Mouse (Mus musculus): ENCODE data around the gene 4933400A11Rik. TPM values are rescaled to one million over a fixed set of nuclear protein-coding genes. Genes with fewer than 3 reads are reported as not detected.

Gene 4933400A11Rik
- polyA plus RNA-seq, 1 experiment from 2014 or later, result not detected

- no peaks in the 10 kb centered on the region for H3K9me3 ChIP-seq (replicated peaks; ENCODE audit: low read length)
- no peak overlapping the region for H3K27ac ChIP-seq
- 90% methylated on average over 3 of the region's 3 CpGs for WGBS
- no peak overlapping the region for H3K4me3 ChIP-seq (replicated peaks; ENCODE audit: low read depth, low read length)
- no peak overlapping the region for H3K9ac ChIP-seq (ENCODE audit: low read depth, low read length)
- TF ChIP-seq CTCF (IDR thresholded peaks at IDR 0.05; ENCODE audit: low read depth), result no peak
- H3K4me1 ChIP-seq (replicated peaks; ENCODE audit: insufficient read depth, low read length), result no peaks in the 10 kb centered on the region
- no peak for ATAC-seq (replicated peaks; ENCODE audit: low FRiP score, low read depth)
- H3K36me3 ChIP-seq (ENCODE audit: insufficient read depth, low read length), result no peaks in the 10 kb centered on the region
- no peak for DNase-seq (ENCODE audit: low spot score)
- H3K4me2 ChIP-seq (ENCODE audit: low read length), result no peak overlapping the region
- no peaks in the 10 kb centered on the region for H3K27me3 ChIP-seq (ENCODE audit: insufficient read depth, low read length)
Measured at GRCm38 (mm10) chrX:169807744-169808143, 28.3 kb upstream of the 4933400A11Rik start.

GRCm38 (mm10) chrX:169805791-169806190 lies 26.4 kb upstream of the 4933400A11Rik start:
- H3K4me1 ChIP-seq (replicated peaks; ENCODE audit: insufficient read depth, low read length), result no peaks in the 10 kb centered on the region
- no peaks in the 10 kb centered on the region for H3K9me3 ChIP-seq (replicated peaks; ENCODE audit: low read length)
- H3K27me3 ChIP-seq (ENCODE audit: insufficient read depth, low read length), result no peaks in the 10 kb centered on the region
- no peaks in the 10 kb centered on the region for H3K36me3 ChIP-seq (ENCODE audit: insufficient read depth, low read length)
- no peak overlapping the region for H3K4me3 ChIP-seq (replicated peaks; ENCODE audit: low read depth, low read length)
- no peak overlapping the region for H3K9ac ChIP-seq (ENCODE audit: low read depth, low read length)
- no peak overlapping the region for H3K4me2 ChIP-seq (ENCODE audit: low read length)
- ATAC-seq (replicated peaks; ENCODE audit: low FRiP score, low read depth), result no peak
- TF ChIP-seq CTCF (IDR thresholded peaks at IDR 0.05; ENCODE audit: low read depth), result no peak
- no peak overlapping the region for H3K27ac ChIP-seq
- no peak for DNase-seq (ENCODE audit: low spot score)
- WGBS, result 63% methylated on average over 5 of the region's 5 CpGs

GRCm38 (mm10) chrX:169800238-169800637 lies 20.8 kb upstream of the 4933400A11Rik start:
- no peak for TF ChIP-seq CTCF (IDR thresholded peaks at IDR 0.05; ENCODE audit: low read depth)
- ATAC-seq (replicated peaks; ENCODE audit: low FRiP score, low read depth), result no peak
- Histone ChIP-seq H3K27me3 (ENCODE audit: insufficient read depth, low read length) (no peaks in the 10 kb centered on the region), H3K4me3 (replicated peaks; ENCODE audit: low read depth, low read length) (no peak overlapping the region), H3K9ac (ENCODE audit: low read depth, low read length) (no peak overlapping the region), H3K9me3 (replicated peaks; ENCODE audit: low read length) (no peaks in the 10 kb centered on the region), H3K4me2 (ENCODE audit: low read length) (no peak overlapping the region), H3K4me1 (replicated peaks; ENCODE audit: insufficient read depth, low read length) (no peaks in the 10 kb centered on the region), H3K36me3 (ENCODE audit: insufficient read depth, low read length) (no peaks in the 10 kb centered on the region), H3K27ac (no peak overlapping the region)
- no peak for DNase-seq (ENCODE audit: low spot score)
- WGBS, result 49% methylated on average over 4 of the region's 4 CpGs

GRCm38 (mm10) chrX:169798987-169799680 lies 19.7 kb upstream of the 4933400A11Rik start:
- H3K27me3 ChIP-seq (ENCODE audit: insufficient read depth, low read length), result no peaks in the 10 kb centered on the region
- no peak overlapping the region for H3K27ac ChIP-seq
- H3K4me1 ChIP-seq (replicated peaks; ENCODE audit: insufficient read depth, low read length), result no peaks in the 10 kb centered on the region
- no peaks in the 10 kb centered on the region for H3K36me3 ChIP-seq (ENCODE audit: insufficient read depth, low read length)
- no peaks in the 10 kb centered on the region for H3K9me3 ChIP-seq (replicated peaks; ENCODE audit: low read length)
- DNase-seq (ENCODE audit: low spot score) (peak; percentile 61), ATAC-seq (replicated peaks; ENCODE audit: low FRiP score, low read depth) (no peak)
- TF ChIP-seq CTCF (IDR thresholded peaks at IDR 0.05; ENCODE audit: low read depth), result peak; percentile 56
- peak overlapping the region; percentile 24; the same call in 1 of the 2 replicates for H3K4me3 ChIP-seq (replicated peaks; ENCODE audit: low read depth, low read length)
- no peak overlapping the region for H3K9ac ChIP-seq (ENCODE audit: low read depth, low read length)
- 7% methylated on average over 11 of the region's 11 CpGs for WGBS
- H3K4me2 ChIP-seq (ENCODE audit: low read length), result peak overlapping the region; percentile 36; the same call in 1 of the 2 replicates

- H3K36me3 ChIP-seq (ENCODE audit: insufficient read depth, low read length), result no peaks in the 10 kb centered on the region
- DNase-seq (ENCODE audit: low spot score) (no peak), ATAC-seq (replicated peaks; ENCODE audit: low FRiP score, low read depth) (no peak)
- no peak overlapping the region for H3K9ac ChIP-seq (ENCODE audit: low read depth, low read length)
- no peak overlapping the region for H3K27ac ChIP-seq
- H3K4me3 ChIP-seq (replicated peaks; ENCODE audit: low read depth, low read length), result no peak overlapping the region
- WGBS, result 57% methylated on average over 3 of the region's 3 CpGs
- H3K9me3 ChIP-seq (replicated peaks; ENCODE audit: low read length), result no peaks in the 10 kb centered on the region
- H3K27me3 ChIP-seq (ENCODE audit: insufficient read depth, low read length), result no peaks in the 10 kb centered on the region
- H3K4me1 ChIP-seq (replicated peaks; ENCODE audit: insufficient read depth, low read length), result no peaks in the 10 kb centered on the region
- no peak overlapping the region for H3K4me2 ChIP-seq (ENCODE audit: low read length)
- no peak for TF ChIP-seq CTCF (IDR thresholded peaks at IDR 0.05; ENCODE audit: low read depth)
Measured at GRCm38 (mm10) chrX:169797148-169797547, 17.7 kb upstream of the 4933400A11Rik start.

- WGBS, result 64% methylated on average over 7 of the region's 7 CpGs
- DNase-seq (ENCODE audit: low spot score) (no peak), ATAC-seq (replicated peaks; ENCODE audit: low FRiP score, low read depth) (no peak)
- Histone ChIP-seq H3K4me1 (replicated peaks; ENCODE audit: insufficient read depth, low read length) (no peaks in the 10 kb centered on the region), H3K27ac (no peak overlapping the region), H3K9me3 (replicated peaks; ENCODE audit: low read length) (no peaks in the 10 kb centered on the region), H3K36me3 (ENCODE audit: insufficient read depth, low read length) (no peaks in the 10 kb centered on the region), H3K27me3 (ENCODE audit: insufficient read depth, low read length) (no peaks in the 10 kb centered on the region), H3K4me3 (replicated peaks; ENCODE audit: low read depth, low read length) (no peak overlapping the region), H3K4me2 (ENCODE audit: low read length) (no peak overlapping the region), H3K9ac (ENCODE audit: low read depth, low read length) (no peak overlapping the region)
- no peak for TF ChIP-seq CTCF (IDR thresholded peaks at IDR 0.05; ENCODE audit: low read depth)
Measured at GRCm38 (mm10) chrX:169794831-169795311, 15.4 kb upstream of the 4933400A11Rik start.
